Mouse (Mus musculus): ENCODE measurements around the gene Myom1. TPM values are rescaled to one million over a fixed set of nuclear protein-coding genes. Genes with fewer than 3 reads are reported as not detected.

Myom1 gene
- polyA plus RNA-seq, 1 experiment from 2014 or later: 1.5 TPM

GRCm38 (mm10) chr17:71112689-71113088, 110.3 kb downstream of the Myom1 start:
- no peaks in the 10 kb centered on the region for H3K27me3 ChIP-seq (ENCODE audit: control insufficient read depth, insufficient read depth, low read length)
- H3K9ac ChIP-seq: no peak overlapping the region
- DNase-seq (ENCODE audit: low spot score) (no peak), ATAC-seq (ENCODE audit: low FRiP score) (no peak)
- no peak overlapping the region for H3K4me3 ChIP-seq (replicated peaks; ENCODE audit: low read length)
- H3K36me3 ChIP-seq (replicated peaks; ENCODE audit: control insufficient read depth, insufficient read depth): no peaks in the 10 kb centered on the region
- H3K27ac ChIP-seq: no peak overlapping the region
- WGBS: 94% methylated on average over 3 of the region's 3 CpGs
- H3K4me2 ChIP-seq (replicated peaks): no peak overlapping the region
- H3K9me3 ChIP-seq (ENCODE audit: control insufficient read depth, low read length): no peaks in the 10 kb centered on the region
- H3K4me1 ChIP-seq (replicated peaks; ENCODE audit: control insufficient read depth, insufficient read depth, low read length): no peaks in the 10 kb centered on the region

GRCm38 (mm10) chr17:71114282-71114681, 111.8 kb downstream of the Myom1 start:
- 80% methylated on average over 4 of the region's 4 CpGs for WGBS
- ATAC-seq (ENCODE audit: low FRiP score) (no peak), DNase-seq (ENCODE audit: low spot score) (no peak)
- no peak overlapping the region for H3K4me3 ChIP-seq (replicated peaks; ENCODE audit: low read length)
- no peaks in the 10 kb centered on the region for H3K36me3 ChIP-seq (replicated peaks; ENCODE audit: control insufficient read depth, insufficient read depth)
- H3K4me2 ChIP-seq (replicated peaks): no peak overlapping the region
- no peaks in the 10 kb centered on the region for H3K27me3 ChIP-seq (ENCODE audit: control insufficient read depth, insufficient read depth, low read length)
- H3K9me3 ChIP-seq (ENCODE audit: control insufficient read depth, low read length): no peaks in the 10 kb centered on the region
- no peak overlapping the region for H3K27ac ChIP-seq
- no peaks in the 10 kb centered on the region for H3K4me1 ChIP-seq (replicated peaks; ENCODE audit: control insufficient read depth, insufficient read depth, low read length)
- H3K9ac ChIP-seq: no peak overlapping the region

GRCm38 (mm10) chr17:71117956-71118355, 115.5 kb downstream of the Myom1 start:
- Histone ChIP-seq H3K9ac (no peak overlapping the region), H3K27ac (no peak overlapping the region), H3K27me3 (ENCODE audit: control insufficient read depth, insufficient read depth, low read length) (no peaks in the 10 kb centered on the region), H3K4me1 (replicated peaks; ENCODE audit: control insufficient read depth, insufficient read depth, low read length) (no peaks in the 10 kb centered on the region), H3K4me2 (replicated peaks) (no peak overlapping the region), H3K4me3 (replicated peaks; ENCODE audit: low read length) (no peak overlapping the region), H3K36me3 (replicated peaks; ENCODE audit: control insufficient read depth, insufficient read depth) (no peaks in the 10 kb centered on the region), H3K9me3 (ENCODE audit: control insufficient read depth, low read length) (no peaks in the 10 kb centered on the region)
- ATAC-seq (ENCODE audit: low FRiP score) (no peak), DNase-seq (ENCODE audit: low spot score) (no peak)
- WGBS: 88% methylated on average over 4 of the region's 4 CpGs

GRCm38 (mm10) chr17:71118607-71119006, 116.2 kb downstream of the Myom1 start:
- no peak overlapping the region for H3K27ac ChIP-seq
- ATAC-seq (ENCODE audit: low FRiP score): no peak
- H3K9me3 ChIP-seq (ENCODE audit: control insufficient read depth, low read length): no peaks in the 10 kb centered on the region
- H3K36me3 ChIP-seq (replicated peaks; ENCODE audit: control insufficient read depth, insufficient read depth): no peaks in the 10 kb centered on the region
- H3K4me3 ChIP-seq (replicated peaks; ENCODE audit: low read length): no peak overlapping the region
- WGBS: 64% methylated on average over 4 of the region's 4 CpGs
- DNase-seq (ENCODE audit: low spot score): no peak
- no peak overlapping the region for H3K9ac ChIP-seq
- no peak overlapping the region for H3K4me2 ChIP-seq (replicated peaks)
- H3K4me1 ChIP-seq (replicated peaks; ENCODE audit: control insufficient read depth, insufficient read depth, low read length): no peaks in the 10 kb centered on the region
- no peaks in the 10 kb centered on the region for H3K27me3 ChIP-seq (ENCODE audit: control insufficient read depth, insufficient read depth, low read length)

GRCm38 (mm10) chr17:71120626-71121025, 118.2 kb downstream of the Myom1 start:
- H3K36me3 ChIP-seq (replicated peaks; ENCODE audit: control insufficient read depth, insufficient read depth): no peaks in the 10 kb centered on the region
- no peak overlapping the region for H3K4me3 ChIP-seq (replicated peaks; ENCODE audit: low read length)
- no peak overlapping the region for H3K4me2 ChIP-seq (replicated peaks)
- WGBS: 56% methylated on average over 4 of the region's 6 CpGs
- peaks cover 7% of the 10 kb centered on the region; the same call in 1 of the 2 replicates for H3K4me1 ChIP-seq (replicated peaks; ENCODE audit: control insufficient read depth, insufficient read depth, low read length)
- ATAC-seq (ENCODE audit: low FRiP score) (no peak), DNase-seq (ENCODE audit: low spot score) (no peak)
- no peak overlapping the region for H3K27ac ChIP-seq
- H3K9me3 ChIP-seq (ENCODE audit: control insufficient read depth, low read length): no peaks in the 10 kb centered on the region
- no peaks in the 10 kb centered on the region for H3K27me3 ChIP-seq (ENCODE audit: control insufficient read depth, insufficient read depth, low read length)
- no peak overlapping the region for H3K9ac ChIP-seq

GRCm38 (mm10) chr17:71124061-71124670, 121.7 kb downstream of the Myom1 start:
- no peak overlapping the region for H3K27ac ChIP-seq
- no peaks in the 10 kb centered on the region for H3K36me3 ChIP-seq (replicated peaks; ENCODE audit: control insufficient read depth, insufficient read depth)
- no peaks in the 10 kb centered on the region for H3K27me3 ChIP-seq (ENCODE audit: control insufficient read depth, insufficient read depth, low read length)
- DNase-seq (ENCODE audit: low spot score) (no peak), ATAC-seq (ENCODE audit: low FRiP score) (no peak)
- H3K4me3 ChIP-seq (replicated peaks; ENCODE audit: low read length): no peak overlapping the region
- H3K9ac ChIP-seq: no peak overlapping the region
- WGBS: 85% methylated on average over 8 of the region's 8 CpGs
- H3K9me3 ChIP-seq (ENCODE audit: control insufficient read depth, low read length): no peaks in the 10 kb centered on the region
- peaks cover 7% of the 10 kb centered on the region; the same call in 1 of the 2 replicates for H3K4me1 ChIP-seq (replicated peaks; ENCODE audit: control insufficient read depth, insufficient read depth, low read length)
- H3K4me2 ChIP-seq (replicated peaks): no peak overlapping the region

GRCm38 (mm10) chr17:71124674-71125073, 122.2 kb downstream of the Myom1 start:
- no peaks in the 10 kb centered on the region for H3K36me3 ChIP-seq (replicated peaks; ENCODE audit: control insufficient read depth, insufficient read depth)
- H3K4me2 ChIP-seq (replicated peaks): no peak overlapping the region
- H3K9ac ChIP-seq: no peak overlapping the region
- 81% methylated on average over 1 of the region's 1 CpGs for WGBS
- no peak overlapping the region for H3K4me3 ChIP-seq (replicated peaks; ENCODE audit: low read length)
- peaks cover 7% of the 10 kb centered on the region; the same call in 1 of the 2 replicates for H3K4me1 ChIP-seq (replicated peaks; ENCODE audit: control insufficient read depth, insufficient read depth, low read length)
- no peak for DNase-seq (ENCODE audit: low spot score)
- no peak overlapping the region for H3K27ac ChIP-seq
- H3K9me3 ChIP-seq (ENCODE audit: control insufficient read depth, low read length): no peaks in the 10 kb centered on the region
- no peaks in the 10 kb centered on the region for H3K27me3 ChIP-seq (ENCODE audit: control insufficient read depth, insufficient read depth, low read length)
- no peak for ATAC-seq (ENCODE audit: low FRiP score)

GRCm38 (mm10) chr17:71125519-71125918, 123.1 kb downstream of the Myom1 start:
- Histone ChIP-seq H3K9me3 (ENCODE audit: control insufficient read depth, low read length) (no peaks in the 10 kb centered on the region), H3K27ac (no peak overlapping the region), H3K36me3 (replicated peaks; ENCODE audit: control insufficient read depth, insufficient read depth) (no peaks in the 10 kb centered on the region), H3K4me3 (replicated peaks; ENCODE audit: low read length) (no peak overlapping the region), H3K4me1 (replicated peaks; ENCODE audit: control insufficient read depth, insufficient read depth, low read length) (peaks cover 7% of the 10 kb centered on the region; the same call in 1 of the 2 replicates), H3K27me3 (ENCODE audit: control insufficient read depth, insufficient read depth, low read length) (no peaks in the 10 kb centered on the region), H3K9ac (no peak overlapping the region), H3K4me2 (replicated peaks) (no peak overlapping the region; the same call in 1 of the 2 replicates)
- no peak for ATAC-seq (ENCODE audit: low FRiP score)
- DNase-seq (ENCODE audit: low spot score): no peak
- 58% methylated on average over 12 of the region's 12 CpGs for WGBS

GRCm38 (mm10) chr17:71126001-71126400, 123.6 kb downstream of the Myom1 start:
- 82% methylated on average over 12 of the region's 12 CpGs for WGBS
- H3K4me2 ChIP-seq (replicated peaks): no peak overlapping the region
- H3K4me1 ChIP-seq (replicated peaks; ENCODE audit: control insufficient read depth, insufficient read depth, low read length): peaks cover 7% of the 10 kb centered on the region; the same call in 1 of the 2 replicates
- H3K9me3 ChIP-seq (ENCODE audit: control insufficient read depth, low read length): no peaks in the 10 kb centered on the region
- H3K9ac ChIP-seq: no peak overlapping the region
- DNase-seq (ENCODE audit: low spot score) (no peak), ATAC-seq (ENCODE audit: low FRiP score) (no peak)
- no peaks in the 10 kb centered on the region for H3K27me3 ChIP-seq (ENCODE audit: control insufficient read depth, insufficient read depth, low read length)
- no peaks in the 10 kb centered on the region for H3K36me3 ChIP-seq (replicated peaks; ENCODE audit: control insufficient read depth, insufficient read depth)
- H3K27ac ChIP-seq: no peak overlapping the region
- H3K4me3 ChIP-seq (replicated peaks; ENCODE audit: low read length): no peak overlapping the region

Measured in hindbrain, embryonic 14.5 days (tissue).